Mouse (Mus musculus) intestine, postnatal 0 days (tissue): ENCODE results near the gene Slc7a9. TPM values are rescaled to one million over a fixed set of nuclear protein-coding genes. Genes with fewer than 3 reads are reported as not detected.

Experiments used
- ATAC-seq: fragments of 200-750 bp; cut with Nextera tagmentation; 2 replicates; pipeline ENCODE4 v1.8.0; 2017; ENCODE audit warnings: mild to moderate bottlenecking, moderate TSS enrichment, moderate library complexity
- H3K27ac ChIP-seq: fragments of 300-500 bp; sonication (generic); 2 replicates; pipeline ENCODE4 v1.5.1; 2014; ENCODE audit warnings: mild to moderate bottlenecking, low read depth, low read length, moderate library complexity
- H3K27me3 ChIP-seq: fragments of 300-500 bp; sonication (generic); replicated peaks from 2 replicates; pipeline ENCODE4 v1.6.1; 2014; ENCODE audit warnings: low read length, mixed read lengths; ENCODE audit not compliant: control insufficient read depth, insufficient read depth
- H3K36me3 ChIP-seq: fragments of 300-500 bp; sonication (generic); 2 replicates; pipeline ENCODE4 v1.6.1; 2014; ENCODE audit warnings: mild to moderate bottlenecking, moderate library complexity; ENCODE audit not compliant: control insufficient read depth, insufficient read depth
- H3K4me1 ChIP-seq: fragments of 300-500 bp; sonication (generic); replicated peaks from 2 replicates; pipeline ENCODE4 v1.6.1; 2014; ENCODE audit warnings: antibody characterized with exemption, low read length, mixed read lengths; ENCODE audit not compliant: control insufficient read depth, insufficient read depth
- H3K4me2 ChIP-seq: fragments of 300-500 bp; sonication (generic); replicated peaks from 2 replicates; pipeline ENCODE4 v1.6.1; 2014; ENCODE audit warnings: low read depth, mild to moderate bottlenecking, moderate library complexity
- H3K4me3 ChIP-seq: fragments of 300-500 bp; sonication (generic); 2 replicates; pipeline ENCODE4 v1.5.1; 2014; ENCODE audit warnings: low read depth, low read length
- H3K9ac ChIP-seq: fragments of 300-500 bp; sonication (generic); 2 replicates; pipeline ENCODE4 v1.6.1; 2014; ENCODE audit warnings: mild to moderate bottlenecking, low read depth, low read length
- H3K9me3 ChIP-seq: fragments of 300-500 bp; sonication (generic); 2 replicates; pipeline ENCODE4 v1.6.1; 2016; ENCODE audit warnings: mixed run types; ENCODE audit not compliant: control insufficient read depth
- CTCF ChIP-seq: sonication (generic); IDR thresholded peaks from 2 replicates; pipeline ENCODE4 v1.5.1; 2016; ENCODE audit warnings: low read depth, mild to moderate bottlenecking, control low read depth, antibody characterized with exemption, moderate library complexity
- WGBS: fragments of 180-500 bp; shearing (Covaris S2); extraction: QIAGEN DNeasy Blood & Tissue Kit; methylation state at CpG from one replicate; pipeline ENCODE4 v1.1.7; 2014; 5-methylcytosine and 5-hydroxymethylcytosine counted together
- polyA plus RNA-seq: library from polyadenylated mRNA; unstranded; fragments of >200 nt; fragmentation: Nextera tagmentation; extraction: Ambion mirVana; gene quantifications from 2 replicates; pipeline ENCODE4 v1.2.1, GENCODE M21; 2015

Slc7a9 gene
- polyA plus RNA-seq, result 225 and 259 TPM in 2 replicates

GRCm38 (mm10) chr7:35447996-35448846 lies at the start of gene Slc7a9:
Gene Slc7a9, plus strand, starts transcription at chr7:35448796.
- Histone ChIP-seq H3K4me3 (peak within 1 kb of the TSS; percentile 35), H3K4me2 (peak within 1 kb of the TSS; percentile 59)
- peak; percentile 90 for ATAC-seq

GRCm38 (mm10) chr7:35401169-35401568 lies 47.4 kb upstream of the Slc7a9 start:
- Histone ChIP-seq H3K9ac (no peak overlapping the region), H3K36me3 (peaks cover 44% of the 10 kb centered on the region), H3K9me3 (no peaks in the 10 kb centered on the region), H3K4me3 (no peak overlapping the region), H3K27ac (no peak overlapping the region), H3K4me1 (no peaks in the 10 kb centered on the region), H3K27me3 (no peaks in the 10 kb centered on the region), H3K4me2 (no peak overlapping the region)
- ATAC-seq, result no peak
- 82% methylated on average over 4 of the region's 4 CpGs for WGBS
- no peak for TF ChIP-seq CTCF

More at GRCm38 (mm10) chr7:35447996-35448846, at the start of gene Slc7a9:
- H3K9me3 ChIP-seq, result no peaks in the 10 kb centered on the region
- no peak within 1 kb of the TSS for H3K9ac ChIP-seq
- TF ChIP-seq CTCF, result 0 out of 2 replicates have a peak, but pooled peaks have one; percentile 9
- H3K4me1 ChIP-seq, result 0 out of 2 replicates have a peak, but pooled peaks cover 2% of the 10 kb centered on the region
- H3K27ac ChIP-seq, result peak within 1 kb of the TSS; percentile 70
- no peaks in the 10 kb centered on the region for H3K27me3 ChIP-seq
- WGBS, result 11% methylated on average over 15 of the region's 15 CpGs
- H3K36me3 ChIP-seq, result no peaks in the 10 kb centered on the region

- H3K27ac ChIP-seq, result peak overlapping the region; percentile 74
- no peaks in the 10 kb centered on the region for H3K9me3 ChIP-seq
- no peaks in the 10 kb centered on the region for H3K27me3 ChIP-seq
- ATAC-seq, result no peak
- H3K4me3 ChIP-seq, result no peak overlapping the region
- no peak overlapping the region for H3K9ac ChIP-seq
- 75% methylated on average over 5 of the region's 5 CpGs for WGBS
- H3K4me1 ChIP-seq, result no peaks in the 10 kb centered on the region; the same call in 1 of the 2 replicates
- TF ChIP-seq CTCF, result no peak
- peaks cover 43% of the 10 kb centered on the region for H3K36me3 ChIP-seq
- H3K4me2 ChIP-seq, result no peak overlapping the region
Measured at GRCm38 (mm10) chr7:35415226-35415625, 33.4 kb upstream of the Slc7a9 start.

DNA sequence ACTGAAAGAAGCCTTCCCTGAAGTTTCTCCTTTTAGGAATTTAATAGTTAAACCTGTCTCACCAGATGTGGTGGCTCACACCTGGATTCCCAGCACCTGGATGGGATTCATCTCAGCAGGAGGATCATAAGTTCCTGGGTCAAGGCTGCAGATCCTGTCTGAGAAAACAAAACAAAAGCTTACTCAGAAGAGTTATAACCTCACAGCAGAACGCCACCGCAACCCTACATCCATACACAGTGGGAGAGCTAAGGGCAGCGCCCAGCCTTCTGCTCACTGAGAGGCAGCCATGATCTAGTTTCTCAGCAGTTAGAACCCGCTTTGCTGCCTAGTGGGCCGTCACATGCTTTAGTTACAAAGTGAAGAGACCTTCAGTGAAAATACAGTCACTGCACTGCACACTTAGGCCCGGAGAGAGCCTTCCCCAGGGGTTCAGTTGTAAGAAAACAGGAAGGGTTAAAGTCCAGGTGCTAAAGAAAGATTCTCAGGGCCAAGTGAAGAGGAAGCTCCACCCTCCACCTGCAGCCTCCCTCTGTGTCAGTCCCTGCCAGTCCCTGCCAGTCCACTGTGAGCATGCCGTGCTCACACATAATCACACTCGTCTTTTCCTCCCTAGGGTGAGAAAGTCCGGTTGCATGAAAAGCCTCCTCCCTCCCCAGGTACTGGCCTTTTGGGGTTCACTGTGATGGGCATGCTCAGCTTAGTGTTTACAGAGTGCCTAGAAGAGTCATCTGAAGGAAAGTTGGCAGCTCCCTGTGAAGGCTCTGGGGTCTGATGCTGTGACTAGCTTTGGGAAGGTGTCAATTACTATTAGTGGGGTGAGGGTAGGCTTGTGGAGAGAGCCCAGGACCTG lies 32.6 kb upstream of the Slc7a9 start:
- 35% methylated on average over 9 of the region's 9 CpGs for WGBS
- Histone ChIP-seq H3K27me3 (no peaks in the 10 kb centered on the region), H3K4me1 (no peaks in the 10 kb centered on the region; the same call in 1 of the 2 replicates), H3K36me3 (peaks cover 43% of the 10 kb centered on the region), H3K9ac (no peak overlapping the region), H3K4me3 (peak overlapping the region; percentile 9; the same call in 1 of the 2 replicates), H3K4me2 (peak overlapping the region; percentile 48), H3K9me3 (no peaks in the 10 kb centered on the region), H3K27ac (peak overlapping the region; percentile 74)
- peak; percentile 91 for ATAC-seq
- TF ChIP-seq CTCF, result no peak

DNA sequence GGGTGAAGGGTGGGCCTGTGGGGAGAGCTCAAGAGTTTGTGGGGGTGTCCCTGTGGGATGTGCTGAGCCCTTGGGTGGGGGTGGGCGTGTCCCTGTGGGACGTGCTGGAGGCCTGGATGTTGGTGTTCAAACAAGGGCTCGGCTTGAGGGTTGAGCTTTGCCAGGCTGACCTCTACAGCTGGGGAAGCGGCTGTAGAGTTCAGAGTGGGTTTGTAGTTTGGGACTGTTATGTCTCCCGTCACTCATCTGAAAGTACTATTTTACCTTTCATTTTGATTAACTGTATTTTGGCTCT lies 32.0 kb upstream of the Slc7a9 start:
- Histone ChIP-seq H3K4me1 (no peaks in the 10 kb centered on the region; the same call in 1 of the 2 replicates), H3K9ac (no peak overlapping the region), H3K27ac (peak overlapping the region; percentile 74), H3K9me3 (no peaks in the 10 kb centered on the region), H3K4me2 (peak overlapping the region; percentile 48; the same call in 1 of the 2 replicates), H3K4me3 (peak overlapping the region; percentile 9; the same call in 1 of the 2 replicates), H3K36me3 (peaks cover 45% of the 10 kb centered on the region), H3K27me3 (no peaks in the 10 kb centered on the region)
- ATAC-seq, result peak; percentile 45
- TF ChIP-seq CTCF, result no peak
- 50% methylated on average over 5 of the region's 5 CpGs for WGBS

DNA sequence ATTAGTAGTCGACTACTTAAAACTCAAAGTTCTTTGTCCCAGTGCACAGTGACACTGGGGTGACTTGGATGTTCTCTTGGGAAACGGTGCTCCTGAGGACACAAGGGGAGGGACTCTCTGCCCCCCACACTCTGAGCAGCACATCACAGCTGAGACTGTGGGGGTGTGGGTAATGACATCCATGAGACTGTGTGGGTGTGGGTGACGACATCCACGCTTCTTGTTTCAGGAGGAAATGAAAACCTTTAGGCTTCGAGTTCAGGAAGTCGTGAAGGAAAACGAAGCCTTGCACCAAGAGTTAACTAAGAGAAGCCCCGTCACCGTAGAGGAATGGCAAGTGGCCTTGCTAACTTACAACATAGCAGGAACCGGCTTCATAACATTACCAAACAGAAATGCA lies 25.5 kb upstream of the Slc7a9 start:
- Histone ChIP-seq H3K27ac (no peak overlapping the region), H3K9me3 (no peaks in the 10 kb centered on the region), H3K9ac (no peak overlapping the region), H3K36me3 (peaks cover 56% of the 10 kb centered on the region), H3K4me3 (no peak overlapping the region), H3K4me1 (no peaks in the 10 kb centered on the region), H3K27me3 (no peaks in the 10 kb centered on the region), H3K4me2 (no peak overlapping the region)
- no peak for TF ChIP-seq CTCF
- no peak for ATAC-seq
- WGBS, result 86% methylated on average over 10 of the region's 10 CpGs
